Mouse (Mus musculus) ES-E14 (cell line): Measurements from ENCODE around the gene Faiml. TPM values are rescaled to one million over a fixed set of nuclear protein-coding genes. Genes with fewer than 3 reads are reported as not detected.
A peak's percentile ranks its signal among the peaks of the same experiment; 100 is the strongest.

Experiments
- DNase-seq: peaks from one replicate; pipeline ENCODE4 v3.0.0-alpha.2; 2013; ENCODE audit warnings: low read depth, low spot score
- H3K27ac ChIP-seq: 2 replicates; pipeline ENCODE4 v1.5.1; 2012; ENCODE audit warnings: low read depth, mild to moderate bottlenecking, low read length, moderate library complexity, mixed read lengths; ENCODE audit not compliant: poor library complexity, insufficient read depth, severe bottlenecking
- H3K36me3 ChIP-seq: 2 replicates; pipeline ENCODE4 v1.6.1; 2012; ENCODE audit warnings: mild to moderate bottlenecking, low read length, moderate library complexity, mixed read lengths; ENCODE audit not compliant: control insufficient read depth, poor library complexity, insufficient read depth, severe bottlenecking
- H3K4me1 ChIP-seq, 2 experiments: fragments of 150-350 bp in 1 of 2; sonication (generic) in 1 of 2; 2 replicates each; pipeline ENCODE4 v1.6.1; 2012; ENCODE audit warnings: low read length in 2 of 2, mild to moderate bottlenecking in 1 of 2, mixed read lengths in 1 of 2; ENCODE audit not compliant: control insufficient read depth in 2 of 2, insufficient read depth in 2 of 2, poor library complexity in 1 of 2
- H3K4me3 ChIP-seq, 2 experiments: fragments of 150-350 bp in 1 of 2; sonication (generic) in 1 of 2; 2 replicates each; pipeline ENCODE4 v1.5.1; 2012; ENCODE audit warnings: low read length in 2 of 2, low read depth in 1 of 2, mild to moderate bottlenecking in 1 of 2, mixed read lengths in 1 of 2; ENCODE audit not compliant: insufficient read depth in 1 of 2, poor library complexity in 1 of 2, severe bottlenecking in 1 of 2
- H3K9ac ChIP-seq: 2 replicates; pipeline ENCODE4 v1.6.1; 2012; ENCODE audit warnings: low read depth, mild to moderate bottlenecking, low read length, mixed read lengths; ENCODE audit not compliant: poor library complexity, insufficient read depth, severe bottlenecking
- H3K9me3 ChIP-seq: fragments of 150-350 bp; sonication (generic); 2 replicates; pipeline ENCODE4 v1.6.1; 2012; ENCODE audit warnings: low read depth, mild to moderate bottlenecking, low read length; ENCODE audit not compliant: control insufficient read depth, insufficient read depth
- CHD2 ChIP-seq: IDR thresholded peaks from 2 replicates; pipeline ENCODE4 v1.6.1; 2014; ENCODE audit warnings: mild to moderate bottlenecking, low read depth, low read length, inconsistent platforms
- HCFC1 ChIP-seq: IDR thresholded peaks from 2 replicates; pipeline ENCODE4 v1.6.1; 2012; ENCODE audit warnings: low read length, inconsistent platforms, borderline replicate concordance; ENCODE audit not compliant: insufficient read depth
- MAFK ChIP-seq: IDR thresholded peaks from 2 replicates; pipeline ENCODE4 v1.6.1; 2014; ENCODE audit warnings: mild to moderate bottlenecking, low read depth, low read length, inconsistent platforms; ENCODE audit not compliant: insufficient read depth
- ZC3H11A ChIP-seq: IDR thresholded peaks from 2 replicates; pipeline ENCODE4 v1.6.1; 2012; ENCODE audit warnings: low read depth, mild to moderate bottlenecking, inconsistent platforms, low read length, borderline replicate concordance
- ZNF384 ChIP-seq: IDR thresholded peaks from 2 replicates; pipeline ENCODE4 v1.6.1; 2012; ENCODE audit warnings: low read depth, low read length, inconsistent platforms
- in situ Hi-C, 2 experiments: fragments of 600-800 bp; cut with MboI; formaldehyde crosslinking; loops; one replicate each; pipeline ENCODE4 v1.15.1; 2025; ENCODE audit warnings: low sequenced_read_pairs in 2 of 2, inconsistent platforms in 1 of 2; ENCODE audit not compliant: unreplicated experiment in 2 of 2
- total RNA-seq: library from RNA; depleted of rRNA; stranded (reverse); fragments of 300-350 nt; gene quantifications from 2 replicates; pipeline ENCODE4 v1.2.3, GENCODE M21; 2012

Gene Faiml
- total RNA-seq, 1 experiment: not detected

DNA sequence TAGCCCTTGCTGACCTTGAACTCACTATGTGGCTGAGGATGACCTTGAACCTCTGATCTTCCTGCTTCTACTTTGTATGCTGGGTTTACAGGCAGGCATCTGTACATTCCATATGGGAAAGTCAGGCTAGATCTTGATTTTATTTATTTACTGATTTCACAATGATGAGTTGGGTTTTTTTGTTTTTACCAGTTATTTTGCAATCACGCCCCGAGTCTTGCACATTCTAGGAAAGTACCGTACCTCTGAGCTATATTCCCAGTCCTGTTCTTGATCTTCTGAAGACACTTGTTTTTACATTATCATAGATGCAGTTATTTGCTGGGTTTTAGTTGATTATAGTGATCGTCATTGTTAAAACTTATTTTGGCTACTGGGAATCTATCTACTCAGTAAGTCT, 11.9 kb upstream of the Faiml start:
- H3K4me1 ChIP-seq: peaks cover 4 to 18% of the 10 kb centered on the region in 2 experiments
- no peak for TF ChIP-seq MAFK
- TF ChIP-seq ZC3H11A: no peak
- TF ChIP-seq ZNF384: no peak
- TF ChIP-seq HCFC1: no peak
- TF ChIP-seq CHD2: no peak
- in situ Hi-C loops: loop anchor here in 1 of 2 experiments (25.0 kb wide), 1 partner anchor 187 kb away; no protein-coding TSS in a partner anchor

DNA sequence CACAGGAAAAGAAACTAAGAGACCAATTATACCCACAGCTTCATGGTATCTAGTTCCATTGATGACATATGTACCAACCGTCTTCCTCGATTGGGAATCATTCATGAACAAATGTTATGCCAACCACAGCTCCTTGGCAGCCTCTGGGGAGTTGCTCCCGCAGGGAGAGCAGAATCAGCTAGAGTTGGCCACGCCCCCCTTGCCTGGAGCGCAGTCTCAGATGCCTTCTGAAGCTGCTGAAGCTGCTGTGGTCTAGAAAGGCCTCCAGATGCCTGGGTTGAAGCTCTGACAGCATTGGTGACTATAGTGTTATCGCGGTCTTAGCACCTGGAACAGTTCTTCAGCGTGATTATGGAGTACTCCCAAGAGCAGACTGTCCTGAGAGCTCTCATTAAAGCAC, 11.3 kb upstream of the Faiml start:
- no peak overlapping the region for H3K9ac ChIP-seq
- in situ Hi-C loops: loop anchor here in 1 of 2 experiments (25.0 kb wide), 1 partner anchor 186 kb away; no protein-coding TSS in a partner anchor
- H3K4me1 ChIP-seq: peaks cover 4 to 16% of the 10 kb centered on the region in 2 experiments
- H3K36me3 ChIP-seq: peaks cover 1% of the 10 kb centered on the region; the same call in 1 of the 2 replicates
- H3K4me3 ChIP-seq: no peak overlapping the region
- H3K27ac ChIP-seq: no peak overlapping the region; the same call in 1 of the 2 replicates
- no peak for DNase-seq
- no peaks in the 10 kb centered on the region for H3K9me3 ChIP-seq
- TF ChIP-seq HCFC1: no peak
- TF ChIP-seq CHD2: no peak
- TF ChIP-seq ZNF384: no peak
- no peak for TF ChIP-seq ZC3H11A
- no peak for TF ChIP-seq MAFK

More for the DNA sequence above, 11.9 kb upstream of the Faiml start:
- no peak overlapping the region for H3K9ac ChIP-seq
- H3K36me3 ChIP-seq: peaks cover 1% of the 10 kb centered on the region; the same call in 1 of the 2 replicates
- DNase-seq: no peak
- H3K27ac ChIP-seq: no peak overlapping the region
- no peaks in the 10 kb centered on the region for H3K9me3 ChIP-seq
- H3K4me3 ChIP-seq: no peak overlapping the region

DNA sequence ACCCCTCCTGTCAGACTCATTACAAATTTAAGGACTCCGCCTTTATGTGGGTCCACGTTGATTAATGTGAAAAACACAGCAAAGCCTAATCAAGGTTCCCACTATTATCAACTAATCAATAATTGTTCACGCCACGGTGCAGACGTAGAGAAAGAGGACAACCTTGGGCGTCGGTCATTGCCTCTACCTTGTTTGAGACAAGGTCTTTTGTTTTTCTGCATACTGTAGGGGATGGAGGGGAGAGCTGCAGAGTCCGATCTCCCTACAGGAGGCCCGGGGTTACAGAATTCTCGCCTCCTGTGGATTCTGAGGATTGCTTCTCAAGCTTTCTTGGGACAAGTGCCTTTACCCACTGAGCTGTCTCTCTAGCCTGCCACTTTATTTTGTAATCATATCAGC, 6.9 kb upstream of the Faiml start:
- no peak for DNase-seq
- H3K4me3 ChIP-seq: peak overlapping the region; percentile 91 to 92
- H3K4me1 ChIP-seq: peaks cover 2 to 8% of the 10 kb centered on the region in 2 experiments; a peak in 2 of 4 replicates
- H3K36me3 ChIP-seq: peaks cover 1% of the 10 kb centered on the region; the same call in 1 of the 2 replicates
- peak overlapping the region; percentile 55; the same call in 1 of the 2 replicates for H3K27ac ChIP-seq
- peak overlapping the region; percentile 83; the same call in 1 of the 2 replicates for H3K9ac ChIP-seq
- TF ChIP-seq HCFC1 (no peak), ZC3H11A (no peak), CHD2 (no peak), MAFK (no peak), ZNF384 (no peak)
- in situ Hi-C loops: loop anchor here in 1 of 2 experiments (25.0 kb wide), 1 partner anchor 182 kb away; no protein-coding TSS in a partner anchor
- H3K9me3 ChIP-seq: no peaks in the 10 kb centered on the region

DNA sequence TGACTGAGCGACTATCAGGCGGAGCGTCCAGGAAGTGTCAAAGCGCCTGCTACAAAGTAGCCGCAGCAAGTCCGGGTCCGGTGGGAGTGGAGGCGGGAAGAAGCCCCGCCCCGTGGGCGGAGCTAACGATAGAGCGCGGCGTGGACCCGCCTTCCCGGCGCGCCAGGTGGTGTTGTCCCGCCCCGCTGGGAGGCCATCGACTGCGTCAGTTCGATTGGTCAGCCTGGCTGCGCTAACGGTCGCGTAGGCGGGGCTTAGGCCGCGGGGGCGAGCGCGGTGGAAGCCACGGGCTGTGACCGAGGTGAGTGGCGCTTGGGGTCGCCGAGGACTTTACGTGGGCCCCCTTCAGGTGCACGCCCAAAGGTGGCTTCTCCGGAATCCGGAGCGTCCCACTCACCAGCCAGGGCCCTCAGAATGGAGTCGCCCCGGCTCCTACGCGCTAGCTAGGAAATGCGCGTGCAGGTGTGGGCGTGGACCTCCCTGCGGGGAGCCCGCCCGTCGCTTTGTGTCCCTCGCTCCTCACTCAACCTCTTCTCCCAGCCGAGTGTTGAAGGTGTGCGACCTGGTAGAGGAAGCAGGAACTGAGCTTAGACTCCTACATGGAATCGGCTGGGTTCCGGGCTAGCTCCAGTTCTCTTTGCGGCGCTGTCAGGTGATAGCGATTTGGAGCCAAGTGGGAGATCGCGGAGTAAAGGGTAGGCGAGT, 6.3 kb upstream of the Faiml start, which contains the start of gene Cep70:
Cep70 (plus strand) TSS at position 178 of the 705 bp plus-strand sequence.
- peak; percentile 96 for DNase-seq
- Histone ChIP-seq H3K9ac (peak within 1 kb of the TSS; percentile 83), H3K27ac (peak within 1 kb of the TSS; percentile 55), H3K36me3 (peaks cover 1% of the 10 kb centered on the region; the same call in 1 of the 2 replicates), H3K9me3 (no peaks in the 10 kb centered on the region), H3K4me1 (peaks cover 2 to 5% of the 10 kb centered on the region in 2 experiments; a peak in 2 of 4 replicates), H3K4me3 (peak within 1 kb of the TSS; percentile 91 to 92)
- in situ Hi-C loops: loop anchor here in 1 of 2 experiments (25.0 kb wide), 1 partner anchor 181 kb away; no protein-coding TSS in a partner anchor
- TF ChIP-seq CHD2 (no peak), ZNF384 (no peak), HCFC1 (0 out of 2 replicates have a peak, but pooled peaks have one; percentile 31), MAFK (no peak), ZC3H11A (no peak)
